Mouse (Mus musculus) activated CD4-positive, CD25-positive, alpha-beta regulatory T cell, adult 4 months (primary cell): ENCODE data around the gene Lrrc17. TPM values are rescaled to one million over a fixed set of nuclear protein-coding genes. Genes with fewer than 3 reads are reported as not detected.
"Not testable (repeated sequence)": the region's sequence is repeated elsewhere in the genome, so short reads cannot be mapped to it uniquely, and the experiment has no call there.

Experiments used
- ATAC-seq: one replicate; pipeline ENCODE4 v1.8.0; 2017
- polyA plus RNA-seq, 2 experiments: library from polyadenylated mRNA; unstranded; fragments of 100-300 nt; shearing (Covaris generic); gene quantifications; one replicate each; pipeline ENCODE4 v1.2.1; 2017

Gene Lrrc17
- polyA plus RNA-seq, 2 experiments from 2014 or later = 0.16 TPM; not detected in 1

DNA sequence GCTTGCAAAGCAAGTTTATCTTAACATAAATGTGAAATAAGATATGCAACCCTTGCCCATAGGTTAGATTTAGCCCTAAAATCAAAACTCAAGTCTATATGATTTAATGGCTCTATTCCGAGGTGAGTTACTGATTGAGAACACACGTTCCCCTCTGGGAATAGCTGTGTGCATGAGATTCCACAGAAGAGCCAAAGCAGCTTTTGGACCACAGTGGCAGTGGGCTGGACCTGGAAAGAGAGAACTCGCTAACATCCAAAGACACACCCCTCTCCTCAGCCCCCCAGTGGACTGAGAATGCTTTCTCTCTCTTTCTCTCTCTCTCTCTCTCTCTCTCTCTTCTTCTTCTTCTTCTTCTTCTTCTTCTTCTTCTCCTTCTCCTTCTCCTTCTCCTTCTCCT is 1.5 kb downstream of the Lrrc17 start:
- no peak for ATAC-seq

DNA sequence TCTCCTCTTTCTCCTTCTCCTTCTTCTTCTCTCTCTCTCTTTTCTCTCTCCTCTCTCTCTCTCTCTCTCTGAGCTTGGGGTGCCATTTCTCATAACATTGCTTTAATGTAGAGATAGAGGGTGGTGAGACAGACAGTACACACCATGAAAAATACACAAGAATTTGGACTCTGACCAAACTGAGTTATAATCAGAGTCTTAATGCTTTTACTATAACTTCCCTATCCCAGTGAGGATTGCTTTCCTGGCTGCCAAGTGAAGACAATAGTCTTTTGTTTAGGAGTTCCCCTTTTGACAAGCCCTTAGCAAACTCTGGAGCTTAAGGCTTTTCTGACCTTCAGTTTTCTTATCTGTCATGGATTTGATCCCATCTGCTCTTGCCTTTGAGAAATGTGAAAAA is 1.9 kb downstream of the Lrrc17 start:
- no peak for ATAC-seq

DNA sequence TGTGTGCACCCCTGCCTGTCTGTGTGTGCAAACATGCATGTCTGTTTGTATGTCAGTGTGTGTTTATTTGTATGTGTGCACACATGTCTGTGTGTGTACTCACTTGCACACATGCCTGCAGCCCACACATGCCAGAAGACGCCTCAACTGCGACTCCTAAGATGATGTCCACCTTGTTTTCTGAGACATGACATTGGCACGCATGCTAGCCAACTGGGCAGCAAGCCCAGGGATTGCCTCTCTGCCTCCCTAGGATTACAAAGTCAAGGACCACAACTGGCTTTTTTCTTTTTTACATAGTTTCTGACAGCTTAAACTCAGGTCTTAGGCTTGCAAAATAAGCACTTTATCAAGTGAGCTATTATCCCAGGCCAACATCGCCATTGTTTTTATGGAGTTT is 2.4 kb downstream of the Lrrc17 start:
- ATAC-seq = no peak

DNA sequence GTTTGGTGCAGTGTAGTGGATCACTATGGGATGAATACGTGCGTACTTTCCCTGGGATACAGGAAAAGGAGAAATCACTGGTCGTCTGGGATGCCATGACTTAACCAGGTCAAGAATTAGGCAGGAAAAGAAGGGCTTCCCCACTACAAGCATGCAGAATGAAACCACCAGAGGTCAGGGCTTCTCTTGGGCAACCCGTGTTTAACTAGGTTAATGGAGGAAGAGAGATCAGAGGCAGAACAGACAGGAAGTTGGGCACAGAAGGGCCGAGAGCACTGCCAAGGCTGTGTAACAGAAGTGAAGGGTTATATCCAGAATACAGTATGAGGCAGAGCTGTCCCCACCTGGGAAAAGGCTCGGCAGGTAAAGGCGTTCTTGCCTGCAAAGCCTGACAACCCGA is 3.6 kb downstream of the Lrrc17 start:
- no peak for ATAC-seq

DNA sequence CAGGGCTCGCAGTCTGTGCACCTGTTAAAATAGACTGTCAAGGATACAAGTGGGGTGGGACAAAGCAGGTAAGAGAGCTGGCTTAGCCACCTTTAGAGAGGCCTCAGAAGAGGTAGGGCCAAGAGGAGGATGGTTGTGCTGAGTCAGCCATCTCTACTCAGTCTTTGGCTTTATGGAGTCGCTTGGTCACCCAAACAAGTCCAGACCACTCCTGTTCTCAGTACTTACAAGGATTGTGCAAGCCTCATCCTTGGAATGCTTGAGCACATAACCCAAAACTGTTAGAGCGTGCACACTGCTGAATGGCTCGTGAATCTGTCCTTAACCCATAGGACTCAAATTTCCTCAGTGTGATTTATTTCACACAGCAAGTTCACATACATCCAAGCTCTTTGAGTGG is 10.3 kb downstream of the Lrrc17 start:
- ATAC-seq = no peak

DNA sequence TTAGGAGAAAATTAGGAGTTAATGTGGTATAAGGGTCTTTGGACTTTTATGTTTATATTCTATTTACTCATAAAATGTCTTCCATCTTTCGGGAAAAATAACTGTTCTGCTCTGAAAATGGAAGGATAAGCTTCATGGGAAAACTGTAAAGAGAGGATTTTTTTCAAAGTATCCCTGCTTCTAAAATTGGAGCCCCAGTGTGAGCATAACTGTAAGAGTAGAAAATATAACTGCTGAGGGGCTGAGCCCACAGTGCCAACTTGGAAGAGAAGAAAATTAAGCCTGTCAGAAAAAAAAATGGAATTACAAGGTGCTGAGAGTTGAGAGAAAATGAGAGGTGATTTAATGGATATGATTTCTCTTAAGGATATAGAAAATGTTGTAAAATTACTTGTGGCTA is 11.4 kb downstream of the Lrrc17 start:
- ATAC-seq = no peak

DNA sequence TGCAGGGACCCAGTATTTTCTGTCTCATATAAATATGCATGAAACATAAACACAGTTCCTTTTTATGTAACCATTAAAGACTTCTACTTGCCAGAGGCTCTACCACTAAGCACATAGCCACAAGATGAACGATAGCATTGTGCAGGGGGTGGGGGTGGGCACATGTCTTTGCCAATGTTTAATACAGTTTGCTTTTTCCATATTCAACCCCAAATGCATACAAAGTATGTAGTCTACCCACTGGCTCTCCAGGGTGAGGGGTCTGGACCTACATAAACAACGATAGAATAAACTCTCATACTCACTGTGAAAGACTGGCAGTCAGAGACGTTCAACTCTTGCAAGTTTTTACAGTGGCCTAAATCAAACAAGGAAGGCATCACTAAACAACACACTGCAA is 13.1 kb downstream of the Lrrc17 start:
- no peak for ATAC-seq

DNA sequence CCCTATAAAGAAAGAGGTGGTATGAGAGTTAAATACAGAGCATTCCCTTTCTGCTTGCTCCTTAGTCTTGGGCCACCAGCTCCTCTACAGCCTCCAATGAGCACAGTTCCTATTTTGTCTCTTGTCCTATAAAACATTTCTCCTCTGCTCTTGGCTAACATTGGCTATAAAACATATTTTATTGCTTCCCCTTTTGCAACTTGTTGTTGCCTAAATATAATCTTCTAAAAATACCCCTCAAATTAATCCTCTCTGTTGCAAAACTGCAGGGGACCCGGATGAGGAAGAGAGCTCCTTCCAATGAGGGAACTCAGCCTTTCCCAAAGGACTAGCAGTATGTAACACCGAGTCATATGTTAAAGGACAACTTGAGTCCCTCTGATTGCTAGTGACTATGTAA is 20.6 kb downstream of the Lrrc17 start:
- no peak for ATAC-seq

DNA sequence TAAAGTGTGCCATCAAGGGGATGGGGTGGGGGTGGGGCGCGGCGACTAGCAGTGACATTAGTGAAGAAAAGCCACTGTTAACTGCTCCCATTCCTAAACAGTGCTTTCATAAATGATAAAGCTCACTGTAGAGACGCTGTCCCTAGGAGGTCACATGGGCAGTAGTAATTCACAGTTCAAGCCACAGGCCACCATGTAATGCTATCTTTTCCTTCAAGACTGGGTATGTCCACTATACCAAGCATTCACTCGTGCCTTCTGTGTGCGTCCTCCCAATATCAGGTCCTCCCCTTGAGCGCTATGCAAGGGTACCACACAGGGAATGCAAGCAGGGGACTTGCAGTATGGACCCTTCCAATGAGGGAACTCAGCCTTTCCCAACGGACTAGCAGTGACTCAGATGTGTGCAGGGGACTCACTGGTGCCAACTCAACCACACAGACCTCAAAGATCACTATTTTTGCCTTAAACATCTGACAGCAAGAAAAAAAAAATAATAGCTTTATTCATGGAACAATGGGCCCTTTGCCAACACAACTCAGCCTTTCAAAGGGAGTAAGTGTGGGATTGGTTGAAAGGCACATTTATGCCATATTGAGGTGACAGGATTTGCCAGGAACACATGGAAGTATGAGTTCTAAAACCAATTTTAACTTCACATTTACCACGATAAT is 22.2 kb downstream of the Lrrc17 start:
- ATAC-seq = no peak

DNA sequence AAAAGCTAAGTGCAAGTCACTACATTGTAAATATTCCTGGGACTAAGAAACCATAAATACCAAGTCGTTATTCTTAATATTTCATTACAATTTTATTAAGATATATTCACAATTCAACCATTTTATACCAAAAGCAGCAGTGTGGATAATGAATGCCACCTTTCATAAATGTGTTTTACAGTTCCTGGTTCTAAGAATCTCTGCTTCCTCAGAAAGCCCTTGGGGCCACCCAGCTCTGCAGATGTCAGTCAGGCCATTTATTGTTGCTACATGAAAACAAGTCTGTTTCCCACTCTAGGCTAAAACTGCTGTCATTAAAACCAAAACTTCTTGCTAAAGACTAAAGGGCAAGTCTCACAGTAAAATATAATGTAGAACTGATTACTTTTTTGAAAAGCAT is 24.4 kb downstream of the Lrrc17 start:
- ATAC-seq = no peak

DNA sequence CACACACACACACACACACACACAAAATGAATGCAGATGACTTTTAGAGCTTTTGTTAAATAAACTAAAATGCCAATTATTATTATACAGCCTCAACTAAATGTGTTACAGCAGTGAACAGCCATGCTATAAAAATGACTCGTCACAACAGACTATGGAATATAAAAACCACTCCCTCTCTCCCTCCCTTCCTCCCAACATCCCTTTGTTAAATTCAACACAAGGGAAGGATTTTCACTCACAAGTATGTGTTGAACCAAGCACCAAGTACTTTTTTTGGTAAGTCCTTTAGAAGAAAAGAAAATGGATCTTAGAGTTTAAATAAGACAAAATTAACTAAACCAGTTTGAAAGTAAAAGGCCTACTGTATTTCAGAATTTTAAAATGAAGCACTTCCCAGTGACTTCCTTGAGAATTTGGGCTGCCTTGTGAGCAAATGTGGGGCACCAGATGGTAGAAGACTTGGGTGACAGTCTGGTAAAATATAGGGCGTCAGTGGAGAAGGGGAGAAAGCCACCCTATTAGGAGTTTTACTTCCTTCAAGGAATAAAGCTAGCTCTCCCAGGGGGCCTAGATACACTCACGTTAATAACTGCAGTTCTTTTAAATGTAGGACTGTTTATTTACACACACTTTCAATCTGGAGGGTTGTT is 29.5 kb downstream of the Lrrc17 start:
- ATAC-seq = no peak

DNA sequence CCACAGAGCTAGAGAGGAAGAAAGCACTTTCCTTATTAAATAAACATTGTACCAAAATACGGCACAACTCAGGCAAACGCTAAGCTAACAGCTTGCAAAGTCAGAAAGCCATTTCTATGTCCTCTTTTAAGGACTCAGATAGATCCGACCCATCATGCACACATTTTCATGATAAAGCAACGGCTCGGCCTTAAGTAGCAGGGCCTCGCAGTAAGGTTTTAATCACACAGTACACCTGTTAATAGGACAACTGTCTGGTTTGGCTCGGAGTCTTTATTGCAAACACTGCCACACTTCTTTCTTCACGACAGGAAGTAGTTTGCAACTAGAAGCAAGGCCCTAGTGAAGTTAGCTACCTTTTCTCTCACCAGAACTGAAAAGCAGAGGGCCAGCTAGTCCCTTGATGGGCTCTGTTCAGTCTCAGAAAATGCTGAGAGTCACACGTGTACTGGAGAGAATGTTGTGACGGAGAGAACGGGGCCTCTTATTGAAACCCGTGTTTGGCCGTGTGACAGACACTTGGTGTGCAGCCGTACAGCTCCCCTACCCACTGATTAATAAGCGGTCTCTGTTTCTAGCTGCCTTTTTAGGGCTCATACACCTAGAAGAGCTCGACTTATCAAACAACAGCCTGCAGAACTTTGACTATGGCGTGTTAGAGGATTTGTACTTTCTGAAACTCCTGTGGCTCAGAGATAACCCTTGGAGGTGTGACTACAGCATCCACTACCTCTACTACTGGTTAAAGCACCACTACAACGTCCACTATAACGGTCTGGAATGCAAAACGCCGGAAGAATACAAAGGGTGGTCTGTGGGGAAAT is 31.2 kb downstream of the Lrrc17 start:
- no peak for ATAC-seq

DNA sequence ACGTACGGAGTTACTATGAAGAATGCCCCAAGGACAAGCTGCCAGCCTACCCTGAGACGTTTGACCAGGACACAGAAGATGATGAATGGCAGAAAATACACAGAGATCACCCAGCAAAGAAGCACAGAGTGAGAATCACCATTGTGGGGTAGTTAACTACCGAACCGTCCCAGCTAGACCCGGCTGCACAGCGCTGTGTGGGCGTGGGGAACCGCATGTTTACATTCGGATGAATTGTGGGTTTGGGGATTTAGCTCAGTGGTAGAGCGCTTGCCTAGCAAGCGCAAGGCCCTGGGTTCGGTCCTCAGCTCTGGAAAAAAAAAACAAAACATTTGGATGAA is 31.8 kb downstream of the Lrrc17 start:
- ATAC-seq = no peak

DNA sequence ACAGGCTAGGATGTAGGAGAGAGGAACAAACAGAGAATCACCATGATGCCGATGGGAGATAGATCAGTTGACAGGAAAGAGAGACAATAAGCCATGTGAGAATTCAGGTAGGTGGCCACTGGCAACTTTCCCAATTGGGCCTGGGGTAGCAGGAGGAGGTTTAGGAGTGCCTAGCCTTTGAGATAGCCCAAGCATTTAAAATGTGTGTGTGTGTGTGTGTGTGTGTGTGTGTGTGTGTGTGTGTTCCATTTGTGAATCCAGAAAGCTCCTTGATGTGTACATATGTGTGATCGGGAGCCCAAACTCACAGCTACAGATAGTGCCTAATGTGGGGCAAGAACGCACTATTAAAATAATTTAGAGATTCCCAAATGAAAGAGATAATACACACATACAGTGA is 34.8 kb downstream of the Lrrc17 start:
- no peak for ATAC-seq

DNA sequence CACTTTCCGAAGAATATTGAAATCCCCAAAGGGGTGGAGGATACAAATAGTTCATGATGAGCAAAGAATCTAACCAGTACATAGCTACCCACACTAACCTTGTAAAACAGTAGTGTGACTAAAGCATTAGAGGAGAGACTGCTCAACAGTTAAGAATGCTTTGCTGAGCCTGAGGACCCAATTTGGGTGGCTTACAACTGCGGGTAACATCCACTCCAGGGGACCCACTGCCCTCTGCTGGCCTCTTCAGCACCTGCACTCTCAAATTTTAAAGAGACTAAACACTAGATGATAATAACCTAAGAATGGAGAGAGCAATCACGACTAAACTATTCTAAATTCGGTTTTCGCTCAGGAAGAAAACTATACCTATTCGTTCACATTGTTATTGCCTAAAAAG is 43.4 kb downstream of the Lrrc17 start:
- no peak for ATAC-seq

DNA sequence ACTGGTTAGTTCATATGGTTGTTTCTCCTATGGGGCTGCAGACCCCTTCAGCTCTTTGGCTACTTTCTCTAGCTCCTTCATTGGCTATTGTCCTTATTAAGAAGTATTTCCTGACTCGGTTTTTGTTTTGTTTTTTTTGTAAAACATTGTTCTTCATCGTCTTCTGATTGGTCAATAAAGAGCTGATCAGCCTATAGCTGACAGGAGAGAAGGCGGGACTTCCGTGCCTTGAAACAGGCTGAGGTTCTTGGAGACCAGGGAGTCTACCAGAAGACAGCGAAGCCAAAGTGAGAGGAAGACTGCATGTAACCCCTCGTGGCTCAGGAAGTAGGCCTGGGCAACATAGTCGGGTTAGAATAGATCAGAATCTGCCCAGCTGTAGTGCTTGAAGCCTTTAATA is 44.3 kb downstream of the Lrrc17 start:
- ATAC-seq = no peak

DNA sequence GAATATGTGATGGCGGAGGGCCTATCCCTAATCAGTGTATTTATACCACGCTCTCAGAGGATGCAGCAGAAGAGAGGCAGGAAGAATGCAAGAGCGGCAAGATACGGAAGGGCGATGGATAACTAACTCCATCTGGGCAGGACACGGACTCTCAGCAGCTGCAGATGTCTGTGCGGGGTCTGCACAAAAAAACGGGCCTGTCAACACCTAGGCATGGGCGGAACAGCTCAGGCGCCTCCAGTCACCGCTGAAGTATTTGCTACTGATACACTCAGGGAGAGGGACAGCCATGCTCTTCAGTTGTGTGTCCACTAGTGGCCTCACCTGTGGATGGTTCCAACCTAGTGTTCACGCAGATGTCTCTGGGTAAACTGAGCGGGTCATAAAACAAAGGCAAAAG is 44.9 kb downstream of the Lrrc17 start:
- ATAC-seq = no peak

DNA sequence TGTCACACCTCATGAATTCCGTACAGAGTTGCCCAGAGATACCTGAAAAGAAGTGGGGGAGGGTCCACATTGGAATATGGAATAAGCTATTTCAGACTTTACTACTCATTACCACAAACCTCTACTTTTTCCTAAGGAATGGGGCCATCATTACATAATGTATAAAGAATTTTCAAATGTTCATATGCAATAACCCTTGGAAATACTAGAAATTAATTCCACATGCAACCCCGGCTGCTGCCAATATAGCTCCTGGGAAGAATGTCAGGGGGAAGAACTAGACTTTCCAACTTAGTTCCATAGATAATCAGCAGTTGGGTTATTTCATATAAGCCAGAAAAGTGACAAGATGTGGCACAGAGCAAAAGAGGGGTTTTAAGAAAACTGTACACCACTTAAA is 48.7 kb downstream of the Lrrc17 start:
- no peak for ATAC-seq

DNA sequence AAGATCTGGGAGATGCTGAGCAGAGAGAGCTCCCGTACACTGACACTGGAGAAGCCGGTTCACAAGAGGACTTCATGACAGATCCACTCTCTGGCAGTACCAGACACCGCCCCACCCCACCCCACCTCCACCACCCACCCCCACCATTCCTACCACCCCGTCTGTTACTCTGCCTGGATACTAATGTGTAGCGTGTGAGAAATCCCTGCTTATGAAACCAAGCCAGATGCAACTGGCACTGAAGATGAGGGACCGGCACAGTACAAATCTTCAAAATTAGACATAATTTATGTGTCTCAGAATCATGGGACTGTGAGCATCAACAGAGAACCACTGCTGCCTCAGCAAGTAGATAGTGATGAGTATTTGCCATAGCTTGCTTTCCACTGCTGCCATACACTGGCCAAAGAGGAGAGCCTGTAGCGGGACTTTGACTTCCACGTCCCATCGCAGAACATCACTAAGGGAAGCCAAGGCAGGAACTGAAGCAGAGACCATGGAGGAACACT is 49.9 kb downstream of the Lrrc17 start:
- ATAC-seq = no peak

DNA sequence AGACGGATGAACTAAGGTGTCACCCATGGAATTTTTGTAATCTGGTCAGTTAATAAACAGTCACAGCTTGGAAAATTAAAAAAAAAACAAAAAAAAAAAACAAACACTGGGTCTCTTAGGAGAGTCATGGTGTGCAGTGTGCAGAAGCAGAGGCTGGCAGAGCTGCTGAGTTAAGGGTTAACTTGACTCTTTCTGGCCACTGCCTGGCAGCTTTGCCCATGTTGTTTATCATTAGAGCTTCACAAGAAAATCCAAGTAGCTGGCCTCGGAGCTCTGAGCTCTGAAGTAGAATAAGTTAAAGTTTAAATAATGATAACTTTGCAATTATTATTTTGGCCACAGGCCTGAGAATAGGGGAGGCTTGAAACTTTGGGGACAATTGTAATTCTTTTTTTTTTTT is 56.2 kb downstream of the Lrrc17 start:
- not testable (repeated sequence) for ATAC-seq

DNA sequence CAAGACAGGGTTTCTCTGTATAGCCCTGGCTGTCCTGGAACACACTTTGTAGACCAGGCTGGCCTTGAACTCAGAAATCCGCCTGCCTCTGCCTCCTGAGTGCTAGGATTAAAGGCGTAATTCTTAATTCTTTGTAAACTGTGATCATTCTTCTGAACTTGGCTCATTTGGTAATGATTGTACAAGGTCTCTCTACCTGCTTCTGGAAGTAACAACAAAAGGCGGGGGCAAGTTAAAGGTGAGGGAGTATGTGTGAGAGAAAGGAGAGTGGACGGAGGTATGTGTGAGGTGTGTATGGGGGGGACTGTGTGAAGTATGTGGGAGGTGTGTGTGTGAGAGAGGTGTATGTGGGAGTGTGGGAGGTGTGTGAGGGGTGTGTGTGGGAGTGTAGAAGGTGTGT is 56.6 kb downstream of the Lrrc17 start:
- ATAC-seq = no peak

DNA sequence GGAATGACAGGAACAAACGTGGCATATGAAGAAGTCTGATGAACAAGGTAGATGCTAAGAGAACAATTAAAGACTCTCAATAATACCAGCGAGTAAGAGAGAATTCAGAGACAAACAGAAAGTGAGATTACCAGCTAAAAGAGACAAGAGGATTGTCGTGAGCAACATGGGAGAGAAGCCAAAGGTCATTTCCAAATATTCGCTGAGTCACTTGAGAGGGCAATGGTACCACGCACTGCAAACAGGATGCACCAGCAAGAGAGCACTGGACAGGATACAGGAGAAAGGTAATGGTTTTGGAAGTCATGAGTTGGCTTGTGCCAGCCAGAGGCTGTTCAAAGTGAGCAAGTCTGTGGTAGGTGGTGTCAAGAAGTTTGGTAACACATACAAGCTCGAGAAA is 62.6 kb downstream of the Lrrc17 start:
- ATAC-seq = no peak

DNA sequence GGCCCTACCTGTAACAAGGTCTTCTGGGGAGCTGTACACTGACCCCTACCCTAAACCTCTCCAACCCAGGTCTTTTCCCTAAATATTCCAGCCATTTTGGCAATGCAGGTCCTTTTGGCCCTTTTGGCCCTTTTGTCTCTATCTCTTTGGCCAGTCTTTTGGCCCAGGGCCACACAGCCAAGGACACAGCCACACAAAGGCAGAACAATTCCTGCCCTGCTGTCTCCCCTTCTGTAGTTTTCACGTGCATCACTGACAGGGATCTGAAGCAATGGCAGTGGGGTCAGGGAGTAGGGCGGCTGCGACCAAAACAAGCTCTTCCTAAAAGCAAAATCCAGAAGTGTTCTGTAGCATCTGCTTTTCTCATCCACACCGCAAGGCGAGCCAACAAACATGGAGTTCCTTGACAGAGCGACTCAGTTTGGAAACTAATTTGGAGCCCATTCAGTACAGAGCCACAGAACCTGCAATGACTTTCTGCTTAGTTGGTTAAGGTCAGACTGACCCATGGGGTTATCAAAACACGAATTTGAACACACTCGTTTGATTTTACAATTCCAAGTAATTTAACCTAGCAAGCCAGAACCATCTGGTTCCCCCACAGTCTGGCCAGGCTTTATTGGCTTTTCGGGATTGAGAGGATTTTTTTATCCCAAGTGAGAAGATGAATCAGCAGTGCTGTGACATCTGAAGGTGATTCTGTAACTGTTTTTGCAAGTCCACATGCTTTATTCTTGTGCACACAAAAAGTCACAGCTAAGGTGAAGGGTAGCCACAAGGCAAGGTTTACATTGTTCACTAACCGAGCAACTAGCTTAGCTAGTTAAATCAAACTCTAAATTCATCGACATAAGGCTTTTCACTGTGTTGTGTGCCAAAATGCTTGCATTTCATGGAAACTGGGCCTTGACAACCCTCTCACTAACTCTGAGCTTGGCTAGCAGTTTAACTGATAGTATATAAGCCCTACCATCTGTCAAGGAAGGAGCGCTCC is 65.2 kb downstream of the Lrrc17 start:
- no peak for ATAC-seq
